Mouse (Mus musculus): ENCODE data around the gene Akap9. TPM values are rescaled to one million over a fixed set of nuclear protein-coding genes. Genes with fewer than 3 reads are reported as not detected.
"Not testable (repeated sequence)": the region's sequence is repeated elsewhere in the genome, so short reads cannot be mapped to it uniquely, and the experiment has no call there.

Gene Akap9
- total RNA-seq, 2 experiments from 2014 or later, result 48.7 to 69.2 TPM

- no peak for DNase-seq
Measured at GRCm38 (mm10) chr5:3969114-3969513, 41.3 kb downstream of the Akap9 start.

DNA sequence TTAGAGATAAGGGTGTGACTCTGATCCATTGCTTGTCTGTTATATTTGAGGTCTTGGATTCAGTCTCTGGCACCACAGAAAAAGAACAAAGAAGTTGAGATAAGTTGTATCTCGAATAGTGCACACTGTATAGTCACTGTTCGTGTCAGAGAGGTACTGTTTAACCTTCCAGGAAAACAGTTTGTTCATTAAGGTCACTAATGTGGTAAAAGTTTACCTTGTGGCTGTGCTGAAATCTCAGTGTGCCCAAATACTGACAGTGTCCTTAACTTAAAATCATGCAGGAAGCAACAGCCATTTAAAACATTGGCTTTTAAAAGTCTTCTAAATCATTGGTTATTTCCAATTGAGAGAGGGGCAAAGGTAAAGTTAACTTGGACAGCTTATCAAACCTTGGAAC lies 43.1 kb downstream of the Akap9 start:
- no peak for DNase-seq

GRCm38 (mm10) chr5:3973764-3974163 lies 45.9 kb downstream of the Akap9 start:
- no peak for DNase-seq

DNA sequence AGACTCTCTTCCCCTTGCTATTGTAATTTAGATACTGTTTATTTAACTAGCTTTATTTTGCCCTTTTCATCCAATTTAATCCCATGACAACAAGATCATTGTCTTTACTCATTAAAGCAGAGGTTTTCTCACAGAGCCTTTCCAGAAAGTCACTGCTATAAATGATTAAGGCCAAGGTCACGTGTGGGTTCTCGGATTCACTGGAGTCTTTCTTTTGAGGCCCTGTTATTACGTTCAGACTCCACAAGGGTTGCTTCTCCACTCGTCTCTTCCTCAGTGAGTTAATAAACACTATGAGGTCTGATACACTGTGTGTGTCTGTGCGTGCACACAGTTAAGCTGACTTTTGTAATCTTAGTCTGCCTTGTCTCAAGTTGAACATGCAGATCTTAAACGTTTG lies 47.0 kb downstream of the Akap9 start:
- DNase-seq, result no peak

DNA sequence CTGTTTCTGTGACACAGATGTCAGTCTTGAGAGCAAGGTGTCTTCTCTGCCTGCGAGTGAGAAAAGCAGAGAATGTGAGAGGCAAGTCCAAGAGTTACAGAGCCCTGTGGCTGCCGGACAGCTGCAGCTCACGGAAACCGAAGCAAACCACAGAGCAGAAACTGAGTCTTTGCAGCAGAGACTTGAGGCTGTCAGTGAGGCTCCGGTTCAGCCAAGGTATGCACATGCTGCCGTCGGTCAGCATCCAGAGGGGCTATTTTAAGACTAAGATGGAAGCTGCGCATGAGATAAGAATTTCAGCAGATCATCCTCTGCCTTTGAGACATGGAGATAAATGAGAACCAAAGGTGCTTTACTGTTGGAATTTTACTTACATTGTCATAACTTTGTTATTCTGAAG lies 48.3 kb downstream of the Akap9 start:
- no peak for DNase-seq

DNA sequence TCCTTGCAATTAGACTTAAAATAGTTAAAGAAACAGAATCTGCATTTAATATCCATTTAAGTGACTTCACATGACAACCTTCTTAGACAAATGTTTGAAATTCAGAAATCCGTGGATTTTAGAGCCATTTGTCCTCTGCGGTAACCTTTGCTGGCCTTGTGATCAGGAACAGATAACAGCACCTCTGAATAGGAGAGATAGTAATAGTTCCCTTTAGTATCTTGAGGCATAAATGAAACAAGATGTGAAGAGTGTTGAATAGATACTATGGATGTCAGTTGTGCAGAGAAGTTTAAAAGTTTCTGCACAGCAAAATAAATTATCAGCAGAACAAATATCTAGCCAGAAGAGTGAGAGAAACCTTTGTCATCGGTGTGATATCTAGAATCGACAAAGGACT lies 50.0 kb downstream of the Akap9 start:
- DNase-seq, result no peak

GRCm38 (mm10) chr5:3989608-3990007 lies 61.8 kb downstream of the Akap9 start:
- DNase-seq, result no peak

DNA sequence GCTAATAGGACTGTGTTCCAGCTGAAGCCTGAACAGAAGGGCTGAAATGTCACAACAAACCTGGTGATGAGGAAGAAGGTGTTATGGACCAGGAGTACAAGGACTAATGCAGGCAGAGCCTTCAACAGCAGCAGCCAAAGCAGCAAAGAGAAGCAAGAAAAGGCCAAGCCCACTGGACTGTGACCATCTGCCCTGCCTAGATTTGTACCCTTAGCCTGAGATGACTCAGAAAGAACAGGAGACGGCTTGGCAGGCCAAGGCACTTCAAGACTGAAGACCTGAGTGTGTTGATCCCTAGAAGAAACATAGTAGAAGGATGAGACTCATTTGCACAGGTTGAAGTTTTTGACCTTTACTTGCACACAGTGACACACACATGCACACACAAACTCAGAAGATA lies 62.6 kb downstream of the Akap9 start:
- no peak for DNase-seq

GRCm38 (mm10) chr5:4004531-4005469 lies 76.9 kb downstream of the Akap9 start:
- DNase-seq, result no peak

GRCm38 (mm10) chr5:4006606-4007005 lies 78.8 kb downstream of the Akap9 start:
- DNase-seq, result no peak

- DNase-seq, result no peak
Measured at GRCm38 (mm10) chr5:4008266-4008665, 80.4 kb downstream of the Akap9 start.

GRCm38 (mm10) chr5:4009540-4009939 lies 81.7 kb downstream of the Akap9 start:
- DNase-seq, result no peak

GRCm38 (mm10) chr5:4017646-4018045 lies 89.8 kb downstream of the Akap9 start:
- DNase-seq, result not testable (repeated sequence)

DNA sequence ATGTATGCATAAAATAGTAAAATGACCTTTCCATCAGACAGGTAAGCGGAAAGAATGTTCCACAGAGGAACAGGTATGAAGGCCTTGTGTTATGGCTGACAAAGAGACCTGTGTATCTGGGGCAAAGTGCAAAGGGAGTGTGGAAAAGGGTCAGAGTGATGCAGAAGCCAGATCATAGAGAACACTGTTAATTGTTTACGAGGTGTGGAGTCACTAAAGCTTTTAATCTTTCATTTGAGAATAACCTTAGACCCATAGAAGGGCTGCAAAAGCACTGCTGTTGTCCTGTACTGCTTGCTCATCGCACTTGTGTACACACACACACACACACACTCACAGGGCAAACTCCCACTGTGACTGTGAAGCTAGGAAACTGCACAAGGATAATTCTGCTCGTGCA lies 91.5 kb downstream of the Akap9 start:
- no peak for DNase-seq

GRCm38 (mm10) chr5:4020018-4020417 lies 92.2 kb downstream of the Akap9 start:
- no peak for DNase-seq

DNA sequence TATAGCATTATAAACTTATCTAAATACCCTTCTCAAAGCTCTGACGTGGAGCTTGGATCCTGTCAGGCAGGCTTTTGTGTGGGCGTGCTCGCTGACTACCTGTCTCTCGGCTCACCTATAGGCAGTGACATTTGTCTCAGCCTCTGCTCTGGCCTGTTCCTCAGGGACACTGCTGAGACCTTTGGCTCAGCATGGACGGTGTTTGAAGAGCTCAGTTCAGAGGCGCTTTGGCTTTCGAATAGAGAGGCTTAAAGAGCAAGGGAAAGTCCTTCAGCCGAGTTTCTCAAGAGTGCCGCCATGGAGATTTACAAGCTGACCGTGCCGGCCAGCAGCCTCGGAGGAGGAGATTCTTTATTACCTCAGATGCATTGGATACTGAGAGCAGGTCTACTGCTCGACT lies 95.3 kb downstream of the Akap9 start:
- no peak for DNase-seq

GRCm38 (mm10) chr5:4023742-4024681 lies 96.2 kb downstream of the Akap9 start:
- DNase-seq, result peak; percentile 51

- no peak for DNase-seq
Measured at GRCm38 (mm10) chr5:4024727-4025126, 96.9 kb downstream of the Akap9 start.

GRCm38 (mm10) chr5:4026336-4026735 lies 98.5 kb downstream of the Akap9 start:
- not testable (repeated sequence) for DNase-seq

DNA sequence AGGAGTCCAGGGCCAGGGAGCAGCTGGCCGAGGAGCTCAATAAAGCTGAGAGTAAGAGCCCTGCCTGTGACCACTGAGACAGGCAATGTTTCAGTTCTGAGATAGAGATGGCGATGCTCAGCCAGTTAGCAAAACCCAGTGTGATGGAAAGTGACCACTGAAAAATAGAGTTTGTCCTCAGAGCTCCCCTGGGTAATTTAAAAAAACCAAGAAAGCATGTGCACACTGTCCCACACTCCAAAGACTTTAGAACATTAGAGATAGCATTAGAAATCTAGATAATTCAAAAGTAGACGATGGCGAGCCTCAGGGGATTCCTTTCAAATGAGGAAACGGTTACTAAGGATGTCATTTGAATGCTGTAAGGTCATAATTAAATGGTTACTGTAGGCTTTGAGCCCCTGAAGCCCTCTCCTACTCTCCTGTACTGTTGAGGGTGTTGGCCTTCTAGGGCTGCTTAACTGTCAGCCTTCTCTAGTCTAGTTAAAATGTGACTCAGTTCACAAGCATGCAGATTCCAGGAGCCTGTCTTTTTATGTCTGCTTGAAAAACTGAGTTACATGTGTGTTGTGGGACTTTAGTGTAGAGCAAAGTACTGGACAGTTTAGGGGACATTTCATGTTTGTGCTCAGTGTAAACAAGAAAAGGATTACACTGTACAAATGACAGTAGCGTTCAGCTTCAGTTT lies 100.8 kb downstream of the Akap9 start:
- DNase-seq, result no peak

GRCm38 (mm10) chr5:4031846-4032245 lies 104.0 kb downstream of the Akap9 start:
- no peak for DNase-seq

DNA sequence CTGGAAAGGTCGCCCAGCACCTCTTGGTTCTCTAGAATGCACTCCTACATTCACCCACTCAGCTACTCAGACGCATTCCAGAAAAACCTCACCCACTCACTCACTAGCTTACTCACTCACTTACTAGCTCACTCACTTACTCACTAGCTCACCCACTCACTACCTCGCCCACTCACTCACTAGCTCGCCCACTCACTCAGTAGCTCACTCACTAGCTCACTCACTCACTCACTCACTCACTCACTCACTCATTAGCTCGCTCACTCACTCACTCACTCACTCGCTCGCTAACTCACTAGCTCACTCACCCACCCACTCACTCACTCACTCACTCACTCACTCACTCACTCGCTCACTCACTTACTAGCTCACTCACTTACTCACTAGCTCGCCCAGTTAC lies 108.8 kb downstream of the Akap9 start:
- no peak for DNase-seq
